ENCODE assay signal across 15 mouse cellular contexts in genomic region chr6:29974836-29975235, GRCm38 (mm10). TPM values are rescaled to one million over a fixed set of nuclear protein-coding genes. Genes with fewer than 3 reads are reported as not detected.
DNase-seq lines count a peak whose midpoint lies in the region; ATAC-seq and TF ChIP-seq lines count a peak whose summit lies in the region.
"Had no signal": no experiment of that assay in that cellular context is flagged by ENCODE, and none has a peak within 500 bp of the region (broad histone marks: within the 10 kb centered on the region; RNA-seq: fewer than 3 reads in every experiment).

No protein-coding gene starts in this region.

- no peak overlapping the region for H3K4me3 ChIP-seq in forebrain, embryonic 11.5 days (ENCODE audit: low read depth, low read length)
- no peak overlapping the region for H3K4me3 ChIP-seq in forebrain, postnatal 0 days (ENCODE audit: low read depth, low read length)
- no peak overlapping the region for H3K4me3 ChIP-seq in liver, adult 2 months (ENCODE audit: insufficient read depth, low read depth, low read length)
- no peak overlapping the region for H3K4me3 ChIP-seq in liver, embryonic 12.5 days
- H3K4me3 ChIP-seq: embryonic facial prominence, embryonic 12.5 days; forebrain, embryonic 10.5 days; limb, embryonic 13.5 days had no signal

- DNase-seq in forebrain, embryonic 11.5 days (ENCODE audit: low spot score), result peak; percentile 41
- no peak for DNase-seq in forebrain, postnatal 0 days
- peak; percentile 21 for DNase-seq in liver, adult 2 months (ENCODE audit: extremely low read depth, low read depth, low spot score)
- peak; percentile 37 for DNase-seq in CD4-positive helper T cell, adult 2 months (ENCODE audit: low read depth, low spot score)
- peak; percentile 31 for DNase-seq in brain, embryonic 14.5 days (ENCODE audit: low read depth)
- no peak for DNase-seq in left cerebral cortex, adult 11 months (ENCODE audit: low spot score)
- no peak for DNase-seq in cerebellum, postnatal 10 days
- DNase-seq: cerebellum, adult 8-10 months; right cerebral cortex, postnatal 25 days; thymus, postnatal 25 days had no signal

- H3K4me2 ChIP-seq in forebrain, embryonic 11.5 days (ENCODE audit: low read depth, low read length, severe bottlenecking), result no peak overlapping the region
- H3K4me2 ChIP-seq in forebrain, postnatal 0 days (ENCODE audit: low read depth), result no peak overlapping the region
- no peak overlapping the region for H3K4me2 ChIP-seq in liver, embryonic 12.5 days
- H3K4me2 ChIP-seq: embryonic facial prominence, embryonic 12.5 days; limb, embryonic 13.5 days had no signal

- no peaks in the 10 kb centered on the region for H3K4me1 ChIP-seq in forebrain, embryonic 11.5 days (replicated peaks; ENCODE audit: control insufficient read depth, insufficient read depth, low read length)
- H3K4me1 ChIP-seq in forebrain, postnatal 0 days (ENCODE audit: insufficient read depth), result no peaks in the 10 kb centered on the region
- no peaks in the 10 kb centered on the region for H3K4me1 ChIP-seq in liver, adult 2 months (ENCODE audit: control insufficient read depth, insufficient read depth, low read length)
- H3K4me1 ChIP-seq in liver, embryonic 12.5 days, result no peaks in the 10 kb centered on the region
- H3K4me1 ChIP-seq: embryonic facial prominence, embryonic 12.5 days; forebrain, embryonic 10.5 days; limb, embryonic 13.5 days had no signal

- no peak overlapping the region for H3K9ac ChIP-seq in forebrain, embryonic 11.5 days (ENCODE audit: low read length)
- no peak overlapping the region for H3K9ac ChIP-seq in forebrain, postnatal 0 days
- H3K9ac ChIP-seq in liver, adult 2 months (ENCODE audit: low read depth, low read length), result no peak overlapping the region
- H3K9ac ChIP-seq in liver, embryonic 12.5 days, result no peak overlapping the region
- H3K9ac ChIP-seq: embryonic facial prominence, embryonic 12.5 days; limb, embryonic 13.5 days had no signal

- TF ChIP-seq CTCF in forebrain, postnatal 0 days (IDR thresholded peaks at IDR 0.05; ENCODE audit: low read depth), result no peak
- peak; percentile 13; the same call in 1 of the 2 replicates for TF ChIP-seq CTCF in liver, adult 2 months (IDR thresholded peaks at IDR 0.05; ENCODE audit: low read depth, low read length)
- TF ChIP-seq CTCF in brain, embryonic 14.5 days (IDR thresholded peaks at IDR 0.05; ENCODE audit: borderline replicate concordance, extremely low read depth, insufficient read depth, insufficient read length), result peak; percentile 34; the same call in 1 of the 2 replicates

- no peaks in the 10 kb centered on the region for H3K79me2 ChIP-seq in liver, adult 2 months (ENCODE audit: control insufficient read depth, insufficient read depth, low read length)

- no peaks in the 10 kb centered on the region for H3K27me3 ChIP-seq in forebrain, embryonic 11.5 days (ENCODE audit: control insufficient read depth, insufficient read depth, low read length)
- no peaks in the 10 kb centered on the region for H3K27me3 ChIP-seq in forebrain, postnatal 0 days (ENCODE audit: insufficient read depth, low read length)
- H3K27me3 ChIP-seq in liver, adult 2 months (ENCODE audit: control insufficient read depth, insufficient read depth, low read length), result no peaks in the 10 kb centered on the region
- H3K27me3 ChIP-seq in liver, embryonic 12.5 days (replicated peaks), result peaks cover 5% of the 10 kb centered on the region; the same call in 1 of the 2 replicates
- H3K27me3 ChIP-seq: embryonic facial prominence, embryonic 12.5 days; limb, embryonic 13.5 days had no signal

- 72% methylated on average over 8 of the region's 8 CpGs for WGBS in forebrain, embryonic 11.5 days
- 65% methylated on average over 8 of the region's 8 CpGs for WGBS in forebrain, postnatal 0 days
- 72% methylated on average over 8 of the region's 8 CpGs for WGBS in liver, adult 2 months
- 54% methylated on average over 8 of the region's 8 CpGs for WGBS in liver, embryonic 12.5 days (ENCODE audit: insufficient replicate concordance)

- no peak for ATAC-seq in forebrain, embryonic 11.5 days (replicated peaks; ENCODE audit: low FRiP score)
- ATAC-seq in forebrain, postnatal 0 days, result no peak
- ATAC-seq in liver, embryonic 12.5 days, result no peak
- ATAC-seq: hindbrain, embryonic 16.5 days had no signal

- TF ChIP-seq POLR2A in liver, adult 2 months (IDR thresholded peaks at IDR 0.05; ENCODE audit: extremely low read depth, insufficient read depth, low read length), result no peak
- no peak for TF ChIP-seq POLR2A in brain, embryonic 14.5 days (IDR thresholded peaks at IDR 0.05; ENCODE audit: borderline replicate concordance, extremely low read depth, insufficient read depth, insufficient read length, poor library complexity, severe bottlenecking)

- H3K9me3 ChIP-seq in forebrain, embryonic 11.5 days (ENCODE audit: control insufficient read depth, low read length), result no peaks in the 10 kb centered on the region
- no peaks in the 10 kb centered on the region for H3K9me3 ChIP-seq in forebrain, postnatal 0 days (ENCODE audit: low read length)
- no peaks in the 10 kb centered on the region for H3K9me3 ChIP-seq in liver, embryonic 12.5 days (replicated peaks)
- H3K9me3 ChIP-seq: embryonic facial prominence, embryonic 12.5 days; forebrain, embryonic 10.5 days; limb, embryonic 13.5 days had no signal

- H3K36me3 ChIP-seq in forebrain, embryonic 11.5 days (ENCODE audit: control insufficient read depth, insufficient read depth, low read length), result no peaks in the 10 kb centered on the region
- H3K36me3 ChIP-seq in forebrain, postnatal 0 days (ENCODE audit: insufficient read depth), result no peaks in the 10 kb centered on the region
- no peaks in the 10 kb centered on the region for H3K36me3 ChIP-seq in liver, adult 2 months (ENCODE audit: control insufficient read depth, insufficient read depth, low read length)
- no peaks in the 10 kb centered on the region for H3K36me3 ChIP-seq in liver, embryonic 12.5 days
- H3K36me3 ChIP-seq: embryonic facial prominence, embryonic 12.5 days; forebrain, embryonic 10.5 days; limb, embryonic 13.5 days had no signal

- H3K27ac ChIP-seq in forebrain, embryonic 11.5 days (ENCODE audit: low read depth, low read length), result no peak overlapping the region
- no peak overlapping the region for H3K27ac ChIP-seq in forebrain, postnatal 0 days (ENCODE audit: low read depth, low read length)
- no peak overlapping the region for H3K27ac ChIP-seq in liver, adult 2 months (replicated peaks; ENCODE audit: insufficient read depth, low read depth, low read length)
- H3K27ac ChIP-seq in liver, embryonic 12.5 days, result no peak overlapping the region
- H3K27ac ChIP-seq: embryonic facial prominence, embryonic 12.5 days; forebrain, embryonic 10.5 days; limb, embryonic 13.5 days had no signal

RNA-seq across cellular contexts. Expression of gene Strip2, which starts 58.0 kb away (rescaled TPM):
- polyA plus RNA-seq in forebrain, embryonic 11.5 days (2014; fragmentation: Nextera tagmentation; extraction: Ambion mirVana), result 0.48 and 0.77 TPM in 2 replicates
- 9.5 and 14.4 TPM in 2 replicates for total RNA-seq in forebrain, postnatal 0 days (2014; rRNA removed)
- 4.0 and 5.2 TPM in 2 replicates for polyA plus RNA-seq in forebrain, postnatal 0 days (2015; fragmentation: Nextera tagmentation; extraction: Ambion mirVana)
- 0.13 and 0.18 TPM in 2 replicates for total RNA-seq in liver, adult 2 months (2014; rRNA removed)
- polyA plus RNA-seq in liver, adult 2 months (2012; rRNA removed), result 0.02 and 0.04 TPM in 2 replicates
- 0.54 and 0.72 TPM in 2 replicates for polyA plus RNA-seq in liver, embryonic 12.5 days (2016; fragmentation: Nextera tagmentation; extraction: Ambion mirVana)
- polyA plus RNA-seq in brain, embryonic 14.5 days (2012; rRNA removed), result 2.3 and 3.1 TPM in 2 replicates

Comparison
In these comparisons a context has a peak if more than half of its experiments do, and no peak if none do; other contexts are left out.
1. DNase-seq: peak in forebrain, embryonic 11.5 days (single experiment), liver, adult 2 months (single experiment), CD4-positive helper T cell, adult 2 months (single experiment) and brain, embryonic 14.5 days (single experiment); none in forebrain, postnatal 0 days (single experiment), left cerebral cortex, adult 11 months (single experiment) and cerebellum, postnatal 10 days (0 of 2).